Mouse (Mus musculus) neural tube, postnatal 0 days (tissue): ENCODE data around the gene Smpx. TPM values are rescaled to one million over a fixed set of nuclear protein-coding genes. Genes with fewer than 3 reads are reported as not detected.

ENCODE experiments used
- polyA plus RNA-seq: library from polyadenylated mRNA; unstranded; fragments of >200 nt; fragmentation: Nextera tagmentation; extraction: Ambion mirVana; gene quantifications from 2 replicates; pipeline ENCODE4 v1.2.1, GENCODE M21; 2015

Smpx gene
- 0.52 and 0.72 TPM in 2 replicates for polyA plus RNA-seq

GRCm38 (mm10) chrX:157698862-157699261, at the start of gene Smpx:
Gene Smpx (plus strand): TSS chrX:157698910.

Other genes with a start within 250 kb of the Smpx start
- gene Sms, start 206.6 kb upstream of the Smpx start, polyA plus RNA-seq = 184 and 220 TPM in 2 replicates
- 0.14 and 1.5 TPM in 2 replicates for gene Yy2, start 129.9 kb upstream of the Smpx start, polyA plus RNA-seq
- gene Mbtps2, start 100.2 kb upstream of the Smpx start, polyA plus RNA-seq = 16.9 and 17.4 TPM in 2 replicates
- 0.77 and 1.0 TPM in 2 replicates for gene Klhl34, start 119.5 kb downstream of the Smpx start, polyA plus RNA-seq